Mouse (Mus musculus) lung, postnatal 0 days (tissue): ENCODE measurements around the gene Tmprss6.

ENCODE experiments used
- CTCF ChIP-seq: IDR thresholded peaks from 2 replicates; pipeline ENCODE4 v1.5.1; 2016; ENCODE audit warnings: antibody characterized with exemption, mild to moderate bottlenecking
- EP300 ChIP-seq: IDR thresholded peaks from 2 replicates; pipeline ENCODE4 v1.6.1; 2016; ENCODE audit warnings: antibody characterized with exemption, mild to moderate bottlenecking, control low read depth

- TF ChIP-seq CTCF (no peak), EP300 (no peak)
These were observed 44.6 kb upstream of the Tmprss6 start for GRCm38 (mm10) chr15:78513019-78513418.
